Mouse (Mus musculus) MEL (cell line): ENCODE measurements around the gene Tenm3. TPM values are rescaled to one million over a fixed set of nuclear protein-coding genes. Genes with fewer than 3 reads are reported as not detected.

Experiments used
- DNase-seq: peaks from one replicate; pipeline ENCODE4 v3.0.0; 2011; ENCODE audit warnings: low read depth, low spot score
- H3K27ac ChIP-seq: 2 replicates; pipeline ENCODE4 v1.5.1; 2012; ENCODE audit warnings: low read depth, mild to moderate bottlenecking, control low read depth, low read length, moderate library complexity; ENCODE audit not compliant: control insufficient read depth
- H3K27me3 ChIP-seq, 2 experiments: fragments of 150-350 bp in 1 of 2; sonication (generic) in 1 of 2; 2 replicates each; pipeline ENCODE4 v1.6.1; 2012; ENCODE audit warnings: low read length in 2 of 2, mild to moderate bottlenecking in 2 of 2, improper control_type of control experiment in 1 of 2, moderate library complexity in 1 of 2; ENCODE audit not compliant: insufficient read depth in 2 of 2, control insufficient read depth in 1 of 2
- H3K36me3 ChIP-seq, 2 experiments: 2 replicates each; pipeline ENCODE4 v1.6.1; 2012 to 2014; ENCODE audit warnings: low read length in 2 of 2, improper control_type of control experiment in 1 of 2, inconsistent platforms in 1 of 2, mild to moderate bottlenecking in 1 of 2; ENCODE audit not compliant: insufficient read depth in 2 of 2, control insufficient read depth in 1 of 2
- H3K4me1 ChIP-seq, 2 experiments: fragments of 150-350 bp in 1 of 2; sonication (generic) in 1 of 2; 2 replicates each; pipeline ENCODE4 v1.6.1; 2012; ENCODE audit warnings: low read length in 2 of 2, improper control_type of control experiment in 1 of 2, mild to moderate bottlenecking in 1 of 2; ENCODE audit not compliant: insufficient read depth in 2 of 2, control insufficient read depth in 1 of 2
- H3K4me3 ChIP-seq, 2 experiments: fragments of 150-350 bp in 1 of 2; sonication (generic) in 1 of 2; 2 replicates each; pipeline ENCODE4 v1.5.1; 2012; ENCODE audit warnings: low read depth in 2 of 2, low read length in 2 of 2, mild to moderate bottlenecking in 2 of 2, moderate library complexity in 2 of 2, control low read depth in 1 of 2, improper control_type of control experiment in 1 of 2; ENCODE audit not compliant: control insufficient read depth in 1 of 2, insufficient read depth in 1 of 2
- H3K79me2 ChIP-seq: 2 replicates; pipeline ENCODE4 v1.6.1; 2012; ENCODE audit warnings: mild to moderate bottlenecking, low read length, moderate library complexity; ENCODE audit not compliant: control insufficient read depth, poor library complexity, insufficient read depth
- H3K9ac ChIP-seq: 2 replicates; pipeline ENCODE4 v1.6.1; 2012; ENCODE audit warnings: low read depth, mild to moderate bottlenecking, control low read depth, low read length, moderate library complexity; ENCODE audit not compliant: control insufficient read depth, poor library complexity, severe bottlenecking
- H3K9me3 ChIP-seq: fragments of 150-350 bp; sonication (generic); replicated peaks from 2 replicates; pipeline ENCODE4 v1.6.1; 2012; ENCODE audit warnings: mild to moderate bottlenecking, low read length, improper control_type of control experiment, moderate library complexity; ENCODE audit not compliant: insufficient read depth
- CHD1 ChIP-seq: IDR thresholded peaks from 2 replicates; pipeline ENCODE4 v1.6.1; 2012; ENCODE audit warnings: low read depth, mild to moderate bottlenecking, inconsistent platforms, low read length, improper control_type of control experiment
- CHD2 ChIP-seq: IDR thresholded peaks from 2 replicates; pipeline ENCODE4 v1.6.1; 2011; ENCODE audit warnings: low read length, improper control_type of control experiment
- CTCF ChIP-seq, 3 experiments: IDR thresholded peaks in 2 of 3; conservative IDR thresholded peaks in 1 of 3; 2 replicates each; pipeline ENCODE4 v1.5.1; 2011 to 2012; ENCODE audit warnings: low read length in 3 of 3, low read depth in 2 of 3, mild to moderate bottlenecking in 2 of 3, improper control_type of control experiment in 1 of 3, inconsistent platforms in 1 of 3, mixed read lengths in 1 of 3, moderate library complexity in 1 of 3; ENCODE audit not compliant: control insufficient read depth in 1 of 3, insufficient read depth in 1 of 3, poor library complexity in 1 of 3, severe bottlenecking in 1 of 3
- E2F4 ChIP-seq: IDR thresholded peaks from 2 replicates; pipeline ENCODE4 v1.6.1; 2011; ENCODE audit warnings: low read depth, low read length, improper control_type of control experiment, borderline replicate concordance
- ELF1 ChIP-seq: IDR thresholded peaks from 2 replicates; pipeline ENCODE4 v1.6.1; 2014; ENCODE audit warnings: low read depth, mild to moderate bottlenecking, inconsistent platforms, low read length, improper control_type of control experiment, moderate library complexity
- EP300 ChIP-seq, 2 experiments: IDR thresholded peaks; 2 replicates each; pipeline ENCODE4 v1.6.1; 2011; ENCODE audit warnings: improper control_type of control experiment in 2 of 2, low read length in 2 of 2, low read depth in 1 of 2, mild to moderate bottlenecking in 1 of 2
- GABPA ChIP-seq: IDR thresholded peaks from 2 replicates; pipeline ENCODE4 v1.6.1; 2012; ENCODE audit warnings: low read depth, mild to moderate bottlenecking, inconsistent platforms, low read length, improper control_type of control experiment, moderate library complexity
- HCFC1 ChIP-seq: IDR thresholded peaks from 2 replicates; pipeline ENCODE4 v1.6.1; 2012; ENCODE audit warnings: low read depth, mild to moderate bottlenecking, inconsistent platforms, low read length, improper control_type of control experiment, moderate library complexity
- JUND ChIP-seq: IDR thresholded peaks from 2 replicates; pipeline ENCODE4 v1.6.1; 2011; ENCODE audit warnings: low read depth, mild to moderate bottlenecking, improper control_type of control experiment, low read length
- MAFK ChIP-seq: IDR thresholded peaks from 2 replicates; pipeline ENCODE4 v1.6.1; 2011; ENCODE audit warnings: low read depth, mild to moderate bottlenecking, low read length, improper control_type of control experiment, borderline replicate concordance
- MAZ ChIP-seq: IDR thresholded peaks from 2 replicates; pipeline ENCODE4 v1.6.1; 2012; ENCODE audit warnings: low read depth, mild to moderate bottlenecking, inconsistent platforms, low read length, improper control_type of control experiment
- MXI1 ChIP-seq: IDR thresholded peaks from 2 replicates; pipeline ENCODE4 v1.6.1; 2011; ENCODE audit warnings: mild to moderate bottlenecking, low read depth, low read length, improper control_type of control experiment
- MYB ChIP-seq: IDR thresholded peaks from 2 replicates; pipeline ENCODE4 v1.6.1; 2011; ENCODE audit warnings: mild to moderate bottlenecking, low read depth, low read length, improper control_type of control experiment
- NELFE ChIP-seq: IDR thresholded peaks from 2 replicates; pipeline ENCODE4 v1.6.1; 2011; ENCODE audit warnings: low read depth, low read length, improper control_type of control experiment
- NRF1 ChIP-seq: IDR thresholded peaks from 2 replicates; pipeline ENCODE4 v1.6.1; 2014; ENCODE audit warnings: low read depth, mild to moderate bottlenecking, inconsistent platforms, low read length, improper control_type of control experiment, moderate library complexity; ENCODE audit not compliant: poor library complexity, insufficient read depth, severe bottlenecking
- POLR2A ChIP-seq, 2 experiments: IDR thresholded peaks; 2 replicates each; pipeline ENCODE4 v1.6.1; 2011 to 2012; ENCODE audit warnings: low read length in 2 of 2, mild to moderate bottlenecking in 2 of 2, control low read depth in 1 of 2, improper control_type of control experiment in 1 of 2, low read depth in 1 of 2, moderate library complexity in 1 of 2; ENCODE audit not compliant: control insufficient read depth in 1 of 2, insufficient read depth in 1 of 2, poor library complexity in 1 of 2
- POLR2AphosphoS2 ChIP-seq: IDR thresholded peaks from 2 replicates; pipeline ENCODE4 v1.6.1; 2011; ENCODE audit warnings: low read length, improper control_type of control experiment
- RAD21 ChIP-seq: IDR thresholded peaks from 2 replicates; pipeline ENCODE4 v1.6.1; 2011; ENCODE audit warnings: mild to moderate bottlenecking, low read depth, low read length, improper control_type of control experiment
- RCOR1 ChIP-seq: IDR thresholded peaks from 2 replicates; pipeline ENCODE4 v1.6.1; 2012; ENCODE audit warnings: low read depth, mild to moderate bottlenecking, inconsistent platforms, low read length, improper control_type of control experiment
- SIN3A ChIP-seq: IDR thresholded peaks from 2 replicates; pipeline ENCODE4 v1.6.1; 2012; ENCODE audit warnings: low read length, improper control_type of control experiment, inconsistent platforms
- SMC3 ChIP-seq: IDR thresholded peaks from 2 replicates; pipeline ENCODE4 v1.6.1; 2011; ENCODE audit warnings: low read depth, low read length, improper control_type of control experiment
- TBP ChIP-seq: IDR thresholded peaks from 2 replicates; pipeline ENCODE4 v1.8.0; 2011; ENCODE audit warnings: low read depth, low read length, improper control_type of control experiment
- TCF12 ChIP-seq: IDR thresholded peaks from 2 replicates; pipeline ENCODE4 v1.6.1; 2014; ENCODE audit warnings: low read depth, mild to moderate bottlenecking, inconsistent platforms, low read length, improper control_type of control experiment, moderate library complexity
- USF1 ChIP-seq: IDR thresholded peaks from 2 replicates; pipeline ENCODE4 v1.6.1; 2014; ENCODE audit warnings: low read depth, mild to moderate bottlenecking, inconsistent platforms, low read length, improper control_type of control experiment, moderate library complexity
- USF2 ChIP-seq, 2 experiments: IDR thresholded peaks; 2 replicates each; pipeline ENCODE4 v1.6.1; 2011 to 2012; ENCODE audit warnings: improper control_type of control experiment in 2 of 2, low read length in 2 of 2, borderline replicate concordance in 1 of 2, inconsistent platforms in 1 of 2, low read depth in 1 of 2, mild to moderate bottlenecking in 1 of 2; ENCODE audit not compliant: insufficient read depth in 1 of 2
- ZC3H11A ChIP-seq: IDR thresholded peaks from 2 replicates; pipeline ENCODE4 v1.6.1; 2012; ENCODE audit warnings: low read depth, mild to moderate bottlenecking, inconsistent platforms, low read length, improper control_type of control experiment
- ZKSCAN1 ChIP-seq: IDR thresholded peaks from 2 replicates; pipeline ENCODE4 v1.6.1; 2012; ENCODE audit warnings: low read depth, mild to moderate bottlenecking, inconsistent platforms, low read length, improper control_type of control experiment, moderate library complexity
- ZMIZ1 ChIP-seq: IDR thresholded peaks from 2 replicates; pipeline ENCODE4 v1.6.1; 2012; ENCODE audit warnings: low read depth, mild to moderate bottlenecking, inconsistent platforms, low read length, improper control_type of control experiment, moderate library complexity
- ZNF384 ChIP-seq: IDR thresholded peaks from 2 replicates; pipeline ENCODE4 v1.6.1; 2012; ENCODE audit warnings: low read depth, mild to moderate bottlenecking, inconsistent platforms, low read length, improper control_type of control experiment
- polyA plus RNA-seq, 2 experiments: library from polyadenylated mRNA; stranded (reverse) in 1 of 2; unstranded in 1 of 2; fragments of >175 nt in 1 of 2; fragments of >200 nt in 1 of 2; gene quantifications; 2 replicates each; pipeline versions ENCODE4 v1.2.1 to v1.2.4; 2012; ENCODE audit warnings: low replicate concordance in 2 of 2, low read depth in 1 of 2; ENCODE audit not compliant: insufficient read length in 2 of 2, insufficient read depth in 1 of 2, missing spikeins in 1 of 2
- total RNA-seq: library from RNA; depleted of rRNA; stranded (reverse); fragments of 300-350 nt; gene quantifications from 2 replicates; pipeline ENCODE4 v1.2.3, GENCODE M21; 2012

The Tenm3 gene
- total and polyA plus RNA-seq, 3 experiments: not detected

DNA sequence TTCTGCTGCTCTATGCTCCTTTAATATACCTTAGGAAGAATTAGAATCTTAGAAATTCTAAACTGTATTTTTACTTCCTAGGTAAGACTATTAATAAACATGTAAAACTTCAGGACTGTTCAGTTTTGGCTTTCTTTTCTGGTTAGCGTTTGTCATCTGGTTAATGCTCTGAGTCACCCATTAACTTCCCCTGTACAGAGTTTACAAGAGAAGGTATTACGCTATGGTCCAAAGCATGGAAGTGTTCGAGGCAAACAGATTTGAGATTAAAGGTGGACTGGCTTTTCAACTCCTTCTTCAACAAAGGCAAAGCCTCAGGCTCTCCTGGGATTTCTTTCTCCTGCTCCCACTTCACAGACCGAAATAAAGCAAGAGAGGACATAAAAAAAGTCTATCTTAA is 354.3 kb downstream of the Tenm3 start:
- Histone ChIP-seq H3K36me3 (no peaks in the 10 kb centered on the region), H3K27me3 (no peaks in the 10 kb centered on the region), H3K27ac (no peak overlapping the region), H3K79me2 (no peaks in the 10 kb centered on the region), H3K9me3 (no peaks in the 10 kb centered on the region), H3K4me3 (no peak overlapping the region), H3K4me1 (no peaks in the 10 kb centered on the region), H3K9ac (no peak overlapping the region)
- DNase-seq: no peak
- TF ChIP-seq MXI1 (no peak), HCFC1 (no peak), CHD2 (no peak), JUND (no peak), POLR2A (IDR thresholded peaks at IDR 0.05; ENCODE audit: control insufficient read depth in 1 of 2, insufficient read depth in 1 of 2, low read depth in 1 of 2, low read length in 2 of 2, poor library complexity in 1 of 2) (no peak), SIN3A (no peak), CTCF (IDR thresholded peaks at IDR 0.05 in 2 of 3, conservative IDR thresholded peaks at IDR 0.05 in 1 of 3; ENCODE audit: control insufficient read depth in 1 of 3, insufficient read depth in 1 of 3, low read depth in 2 of 3, low read length in 3 of 3, poor library complexity in 1 of 3, severe bottlenecking in 1 of 3) (no peak), MAFK (no peak), ELF1 (no peak), ZKSCAN1 (no peak), ZNF384 (no peak), MYB (no peak), RCOR1 (no peak), CHD1 (no peak), TCF12 (no peak), NRF1 (no peak), SMC3 (no peak), USF1 (no peak)

DNA sequence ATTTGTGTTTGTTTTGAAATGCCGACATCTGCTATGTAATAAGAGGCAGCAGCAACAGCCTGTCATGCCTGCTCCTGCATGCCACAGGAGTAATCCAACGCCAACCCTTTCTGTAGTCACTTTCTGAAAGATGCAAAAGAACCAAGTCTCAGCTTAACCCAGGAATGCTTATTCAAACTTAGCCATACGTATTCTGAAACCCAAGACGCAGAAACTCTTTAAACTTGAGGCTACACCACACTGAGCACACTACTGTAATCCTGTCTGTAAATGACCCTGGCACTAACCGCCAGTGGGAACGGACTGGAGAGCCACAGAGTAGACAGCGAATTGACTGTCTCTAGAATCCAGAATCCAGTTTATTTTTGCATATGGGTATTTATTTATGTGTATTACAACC is 354.9 kb downstream of the Tenm3 start:
- no peaks in the 10 kb centered on the region for H3K9me3 ChIP-seq
- TF ChIP-seq CTCF (IDR thresholded peaks at IDR 0.05 in 2 of 3, conservative IDR thresholded peaks at IDR 0.05 in 1 of 3; ENCODE audit: control insufficient read depth in 1 of 3, insufficient read depth in 1 of 3, low read depth in 2 of 3, low read length in 3 of 3, poor library complexity in 1 of 3, severe bottlenecking in 1 of 3): no peak
- TF ChIP-seq ZC3H11A: no peak
- no peak for TF ChIP-seq NELFE
- TF ChIP-seq ZKSCAN1: no peak
- no peak for TF ChIP-seq POLR2AphosphoS2
- TF ChIP-seq MAZ: no peak
- no peak for TF ChIP-seq TBP
- TF ChIP-seq EP300 (IDR thresholded peaks at IDR 0.05; ENCODE audit: low read depth in 1 of 2, low read length in 2 of 2): no peak
- no peak for TF ChIP-seq RAD21
- no peak for TF ChIP-seq CHD1
- TF ChIP-seq USF2 (IDR thresholded peaks at IDR 0.05; ENCODE audit: borderline replicate concordance in 1 of 2, insufficient read depth in 1 of 2, low read depth in 1 of 2, low read length in 2 of 2): no peak
- no peak for TF ChIP-seq GABPA
- no peak for TF ChIP-seq TCF12
- no peak for TF ChIP-seq E2F4
- no peak for TF ChIP-seq ZMIZ1
- TF ChIP-seq HCFC1: no peak
- no peak overlapping the region for H3K27ac ChIP-seq
- DNase-seq: no peak
- H3K4me3 ChIP-seq: no peak overlapping the region
- H3K79me2 ChIP-seq: no peaks in the 10 kb centered on the region
- no peaks in the 10 kb centered on the region for H3K27me3 ChIP-seq
- H3K9ac ChIP-seq: no peak overlapping the region
- no peaks in the 10 kb centered on the region for H3K4me1 ChIP-seq
- no peaks in the 10 kb centered on the region for H3K36me3 ChIP-seq
